Mouse (Mus musculus): ENCODE measurements around the gene Csnk2b. TPM values are rescaled to one million over a fixed set of nuclear protein-coding genes. Genes with fewer than 3 reads are reported as not detected.
A peak's percentile ranks its signal among the peaks of the same experiment; 100 is the strongest.

Gene Csnk2b
- 245 and 269 TPM in 2 replicates for polyA plus RNA-seq (2015; fragmentation: Nextera tagmentation; extraction: Ambion mirVana)

- H3K4me3 ChIP-seq (replicated peaks; ENCODE audit: low read length): peak within 1 kb of the TSS; percentile 61
- 0 out of 2 replicates have a peak, but pooled peaks cover 13% of the 10 kb centered on the region for H3K36me3 ChIP-seq (ENCODE audit: control insufficient read depth, insufficient read depth, low read length)
- no peaks in the 10 kb centered on the region for H3K9me3 ChIP-seq (replicated peaks; ENCODE audit: control insufficient read depth, low read length)
- H3K27ac ChIP-seq (ENCODE audit: low read length): peak within 1 kb of the TSS; percentile 95
- ATAC-seq (ENCODE audit: insufficient read depth, low FRiP score): no peak; the same call in 1 of the 2 replicates
- H3K4me1 ChIP-seq (ENCODE audit: control insufficient read depth, insufficient read depth, low read length): peaks cover 31% of the 10 kb centered on the region
- H3K9ac ChIP-seq (ENCODE audit: low read length): peak within 1 kb of the TSS; percentile 89
- H3K4me2 ChIP-seq (ENCODE audit: low read depth, low read length): peak within 1 kb of the TSS; percentile 97
- WGBS: 1% methylated on average over 19 of the region's 19 CpGs
- H3K27me3 ChIP-seq (ENCODE audit: control insufficient read depth, insufficient read depth, low read length): no peaks in the 10 kb centered on the region
These were observed at the start of gene Csnk2b for GRCm38 (mm10) chr17:35121871-35122303. Gene Csnk2b (minus strand): TSS chr17:35122053.

GRCm38 (mm10) chr17:35168541-35169207 lies 46.8 kb upstream of the Csnk2b start:
- Histone ChIP-seq H3K4me1 (ENCODE audit: control insufficient read depth, insufficient read depth, low read length) (peaks cover 11% of the 10 kb centered on the region), H3K4me2 (ENCODE audit: low read depth, low read length) (no peak overlapping the region), H3K27ac (ENCODE audit: low read length) (no peak overlapping the region), H3K9ac (ENCODE audit: low read length) (no peak overlapping the region), H3K4me3 (replicated peaks; ENCODE audit: low read length) (no peak overlapping the region), H3K9me3 (replicated peaks; ENCODE audit: control insufficient read depth, low read length) (no peaks in the 10 kb centered on the region), H3K36me3 (ENCODE audit: control insufficient read depth, insufficient read depth, low read length) (no peaks in the 10 kb centered on the region), H3K27me3 (ENCODE audit: control insufficient read depth, insufficient read depth, low read length) (no peaks in the 10 kb centered on the region)
- no peak for ATAC-seq (ENCODE audit: insufficient read depth, low FRiP score)
- WGBS: 4% methylated on average over 4 of the region's 4 CpGs

GRCm38 (mm10) chr17:35167794-35168193 lies 45.9 kb upstream of the Csnk2b start:
- Histone ChIP-seq H3K4me3 (replicated peaks; ENCODE audit: low read length) (no peak overlapping the region), H3K27me3 (ENCODE audit: control insufficient read depth, insufficient read depth, low read length) (no peaks in the 10 kb centered on the region), H3K4me1 (ENCODE audit: control insufficient read depth, insufficient read depth, low read length) (peaks cover 16% of the 10 kb centered on the region), H3K27ac (ENCODE audit: low read length) (no peak overlapping the region), H3K36me3 (ENCODE audit: control insufficient read depth, insufficient read depth, low read length) (no peaks in the 10 kb centered on the region), H3K4me2 (ENCODE audit: low read depth, low read length) (no peak overlapping the region), H3K9ac (ENCODE audit: low read length) (no peak overlapping the region), H3K9me3 (replicated peaks; ENCODE audit: control insufficient read depth, low read length) (no peaks in the 10 kb centered on the region)
- no peak for ATAC-seq (ENCODE audit: insufficient read depth, low FRiP score)
- 84% methylated on average over 7 of the region's 7 CpGs for WGBS

GRCm38 (mm10) chr17:35166352-35167035 lies 44.6 kb upstream of the Csnk2b start:
- Histone ChIP-seq H3K9me3 (replicated peaks; ENCODE audit: control insufficient read depth, low read length) (no peaks in the 10 kb centered on the region), H3K4me2 (ENCODE audit: low read depth, low read length) (peak overlapping the region; percentile 95), H3K4me3 (replicated peaks; ENCODE audit: low read length) (no peak overlapping the region), H3K36me3 (ENCODE audit: control insufficient read depth, insufficient read depth, low read length) (0 out of 2 replicates have a peak, but pooled peaks cover 3% of the 10 kb centered on the region), H3K27me3 (ENCODE audit: control insufficient read depth, insufficient read depth, low read length) (no peaks in the 10 kb centered on the region), H3K27ac (ENCODE audit: low read length) (0 out of 2 replicates have a peak overlapping the region, but pooled peaks have one; percentile 96), H3K4me1 (ENCODE audit: control insufficient read depth, insufficient read depth, low read length) (peaks cover 25% of the 10 kb centered on the region), H3K9ac (ENCODE audit: low read length) (no peak overlapping the region)
- no peak for ATAC-seq (ENCODE audit: insufficient read depth, low FRiP score)
- 68% methylated on average over 8 of the region's 8 CpGs for WGBS

GRCm38 (mm10) chr17:35165451-35166155 lies 43.8 kb upstream of the Csnk2b start:
- Histone ChIP-seq H3K9me3 (replicated peaks; ENCODE audit: control insufficient read depth, low read length) (no peaks in the 10 kb centered on the region), H3K36me3 (ENCODE audit: control insufficient read depth, insufficient read depth, low read length) (peaks cover 12% of the 10 kb centered on the region; the same call in 1 of the 2 replicates), H3K4me2 (ENCODE audit: low read depth, low read length) (peak overlapping the region; percentile 95), H3K9ac (ENCODE audit: low read length) (peak overlapping the region; percentile 71), H3K4me1 (ENCODE audit: control insufficient read depth, insufficient read depth, low read length) (peaks cover 25% of the 10 kb centered on the region), H3K4me3 (replicated peaks; ENCODE audit: low read length) (peak overlapping the region; percentile 99), H3K27me3 (ENCODE audit: control insufficient read depth, insufficient read depth, low read length) (no peaks in the 10 kb centered on the region), H3K27ac (ENCODE audit: low read length) (peak overlapping the region; percentile 96)
- ATAC-seq (ENCODE audit: insufficient read depth, low FRiP score): no peak
- 19% methylated on average over 12 of the region's 12 CpGs for WGBS

GRCm38 (mm10) chr17:35164568-35165450 lies 43.0 kb upstream of the Csnk2b start, which contains the start of gene Prrc2a:
Gene Prrc2a (minus strand): TSS chr17:35164897.
- H3K27me3 ChIP-seq (ENCODE audit: control insufficient read depth, insufficient read depth, low read length): no peaks in the 10 kb centered on the region
- peaks cover 18% of the 10 kb centered on the region for H3K36me3 ChIP-seq (ENCODE audit: control insufficient read depth, insufficient read depth, low read length)
- H3K9ac ChIP-seq (ENCODE audit: low read length): peak within 1 kb of the TSS; percentile 100
- H3K4me1 ChIP-seq (ENCODE audit: control insufficient read depth, insufficient read depth, low read length): peaks cover 25% of the 10 kb centered on the region
- H3K9me3 ChIP-seq (replicated peaks; ENCODE audit: control insufficient read depth, low read length): no peaks in the 10 kb centered on the region
- peak within 1 kb of the TSS; percentile 96 for H3K27ac ChIP-seq (ENCODE audit: low read length)
- peak within 1 kb of the TSS; percentile 99 for H3K4me3 ChIP-seq (replicated peaks; ENCODE audit: low read length)
- ATAC-seq (ENCODE audit: insufficient read depth, low FRiP score): peak; percentile 97
- H3K4me2 ChIP-seq (ENCODE audit: low read depth, low read length): peak within 1 kb of the TSS; percentile 95
- 1% methylated on average over 77 of the region's 89 CpGs for WGBS

- H3K36me3 ChIP-seq (ENCODE audit: control insufficient read depth, insufficient read depth, low read length): peaks cover 23% of the 10 kb centered on the region
- H3K9me3 ChIP-seq (replicated peaks; ENCODE audit: control insufficient read depth, low read length): no peaks in the 10 kb centered on the region
- H3K9ac ChIP-seq (ENCODE audit: low read length): peak overlapping the region; percentile 100
- no peak for ATAC-seq (ENCODE audit: insufficient read depth, low FRiP score)
- H3K27ac ChIP-seq (ENCODE audit: low read length): peak overlapping the region; percentile 96
- peak overlapping the region; percentile 95 for H3K4me2 ChIP-seq (ENCODE audit: low read depth, low read length)
- H3K27me3 ChIP-seq (ENCODE audit: control insufficient read depth, insufficient read depth, low read length): no peaks in the 10 kb centered on the region
- H3K4me1 ChIP-seq (ENCODE audit: control insufficient read depth, insufficient read depth, low read length): peaks cover 25% of the 10 kb centered on the region
- WGBS: under 1% methylated on average over 23 of the region's 28 CpGs
- H3K4me3 ChIP-seq (replicated peaks; ENCODE audit: low read length): peak overlapping the region; percentile 99
These were observed 42.3 kb upstream of the Csnk2b start for GRCm38 (mm10) chr17:35164218-35164567.

GRCm38 (mm10) chr17:35163326-35164081 lies 41.7 kb upstream of the Csnk2b start:
- Histone ChIP-seq H3K9me3 (replicated peaks; ENCODE audit: control insufficient read depth, low read length) (no peaks in the 10 kb centered on the region), H3K9ac (ENCODE audit: low read length) (peak overlapping the region; percentile 100), H3K27me3 (ENCODE audit: control insufficient read depth, insufficient read depth, low read length) (no peaks in the 10 kb centered on the region), H3K27ac (ENCODE audit: low read length) (peak overlapping the region; percentile 96), H3K36me3 (ENCODE audit: control insufficient read depth, insufficient read depth, low read length) (peaks cover 30% of the 10 kb centered on the region), H3K4me2 (ENCODE audit: low read depth, low read length) (peak overlapping the region; percentile 95), H3K4me3 (replicated peaks; ENCODE audit: low read length) (peak overlapping the region; percentile 99), H3K4me1 (ENCODE audit: control insufficient read depth, insufficient read depth, low read length) (peaks cover 25% of the 10 kb centered on the region)
- 7% methylated on average over 8 of the region's 8 CpGs for WGBS
- ATAC-seq (ENCODE audit: insufficient read depth, low FRiP score): no peak

Data from stomach, embryonic 16.5 days (tissue).